Mouse (Mus musculus): Measurements from ENCODE around the gene Wfdc6a. TPM values are rescaled to one million over a fixed set of nuclear protein-coding genes. Genes with fewer than 3 reads are reported as not detected.

The Wfdc6a gene
- polyA plus RNA-seq, 1 experiment, result not detected

DNA sequence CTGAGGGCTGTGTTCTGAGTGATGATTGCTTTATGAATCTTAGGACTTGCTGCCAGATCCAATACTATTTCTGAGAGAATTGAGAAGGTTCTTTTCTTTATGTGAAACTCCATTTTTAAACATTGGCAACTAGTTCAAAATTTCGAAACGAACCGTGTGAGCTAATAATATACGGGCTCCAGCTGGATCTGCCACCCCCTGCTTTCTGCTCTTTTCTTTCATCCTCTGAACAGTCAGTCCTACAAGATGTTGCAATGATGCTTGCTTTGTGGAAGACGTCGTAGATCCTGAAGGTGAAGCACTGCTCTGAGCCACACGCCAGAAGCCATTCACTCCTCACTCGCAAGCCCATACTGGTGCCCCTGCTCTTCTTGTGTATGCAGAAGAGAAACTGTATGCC is 26.8 kb downstream of the Wfdc6a start:
- no peak for TF ChIP-seq CTCF (IDR thresholded peaks at IDR 0.05; ENCODE audit: insufficient read depth, low read depth, low read length)
- TF ChIP-seq POLR2A (IDR thresholded peaks at IDR 0.05; ENCODE audit: insufficient read depth, low read depth, low read length), result no peak
- WGBS, result 50% methylated on average over 8 of the region's 8 CpGs
- peaks cover 3% of the 10 kb centered on the region for H3K4me1 ChIP-seq (ENCODE audit: control insufficient read depth, insufficient read depth, low read length)
- no peak overlapping the region for H3K4me3 ChIP-seq (ENCODE audit: insufficient read depth, low read depth, low read length)
- no peak overlapping the region for H3K27ac ChIP-seq (ENCODE audit: insufficient read depth, low read depth, low read length)

- TF ChIP-seq POLR2A (IDR thresholded peaks at IDR 0.05; ENCODE audit: insufficient read depth, low read depth, low read length), result no peak
- TF ChIP-seq CTCF (IDR thresholded peaks at IDR 0.05; ENCODE audit: insufficient read depth, low read depth, low read length), result no peak
- H3K4me3 ChIP-seq (ENCODE audit: insufficient read depth, low read depth, low read length), result no peak overlapping the region
- H3K4me1 ChIP-seq (ENCODE audit: control insufficient read depth, insufficient read depth, low read length), result no peaks in the 10 kb centered on the region
- H3K27ac ChIP-seq (ENCODE audit: insufficient read depth, low read depth, low read length), result no peak overlapping the region
- 89% methylated on average over 9 of the region's 9 CpGs for WGBS
These were observed 33.7 kb downstream of the Wfdc6a start for GRCm38 (mm10) chr2:164551502-164551901.

GRCm38 (mm10) chr2:164550895-164551269 is 34.4 kb downstream of the Wfdc6a start:
- 71% methylated on average over 2 of the region's 2 CpGs for WGBS

GRCm38 (mm10) chr2:164549963-164550894 is 35.0 kb downstream of the Wfdc6a start:
- TF ChIP-seq POLR2A (IDR thresholded peaks at IDR 0.05; ENCODE audit: insufficient read depth, low read depth, low read length) (no peak), CTCF (IDR thresholded peaks at IDR 0.05; ENCODE audit: insufficient read depth, low read depth, low read length) (no peak)

More at GRCm38 (mm10) chr2:164550895-164551269, 34.4 kb downstream of the Wfdc6a start:
- Histone ChIP-seq H3K27ac (ENCODE audit: insufficient read depth, low read depth, low read length) (no peak overlapping the region), H3K4me1 (ENCODE audit: control insufficient read depth, insufficient read depth, low read length) (no peaks in the 10 kb centered on the region), H3K4me3 (ENCODE audit: insufficient read depth, low read depth, low read length) (no peak overlapping the region)
- no peak for TF ChIP-seq CTCF (IDR thresholded peaks at IDR 0.05; ENCODE audit: insufficient read depth, low read depth, low read length)
- no peak for TF ChIP-seq POLR2A (IDR thresholded peaks at IDR 0.05; ENCODE audit: insufficient read depth, low read depth, low read length)

DNA sequence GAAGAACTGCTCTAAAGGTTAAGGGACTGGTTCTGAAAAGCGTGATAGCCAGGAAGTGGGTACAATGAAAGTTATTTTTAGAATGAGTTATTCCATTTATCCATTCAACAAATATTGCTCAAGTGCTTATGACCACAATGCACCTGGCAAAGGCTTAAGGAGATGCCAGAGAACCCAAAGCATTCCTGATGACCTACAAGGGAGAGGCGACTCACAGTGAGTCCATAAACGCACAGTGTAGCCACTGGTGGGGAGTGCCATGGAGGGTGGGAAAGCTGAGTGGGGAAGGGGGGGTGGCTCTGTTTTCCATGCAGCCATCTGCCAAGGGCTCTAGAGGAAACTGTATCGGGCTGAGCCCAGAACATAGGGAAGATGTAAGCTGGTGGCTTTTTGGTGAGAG is 35.9 kb downstream of the Wfdc6a start:
- H3K27ac ChIP-seq (ENCODE audit: insufficient read depth, low read depth, low read length), result no peak overlapping the region
- WGBS, result 36% methylated on average over 4 of the region's 4 CpGs
- no peak overlapping the region for H3K4me3 ChIP-seq (ENCODE audit: insufficient read depth, low read depth, low read length)
- no peaks in the 10 kb centered on the region for H3K4me1 ChIP-seq (ENCODE audit: control insufficient read depth, insufficient read depth, low read length)
- TF ChIP-seq CTCF (IDR thresholded peaks at IDR 0.05; ENCODE audit: insufficient read depth, low read depth, low read length), result no peak
- no peak for TF ChIP-seq POLR2A (IDR thresholded peaks at IDR 0.05; ENCODE audit: insufficient read depth, low read depth, low read length)

More at GRCm38 (mm10) chr2:164549963-164550894, 35.0 kb downstream of the Wfdc6a start:
- Histone ChIP-seq H3K4me3 (ENCODE audit: insufficient read depth, low read depth, low read length) (no peak overlapping the region), H3K4me1 (ENCODE audit: control insufficient read depth, insufficient read depth, low read length) (no peaks in the 10 kb centered on the region), H3K27ac (ENCODE audit: insufficient read depth, low read depth, low read length) (no peak overlapping the region)
- WGBS, result 20% methylated on average over 10 of the region's 10 CpGs

DNA sequence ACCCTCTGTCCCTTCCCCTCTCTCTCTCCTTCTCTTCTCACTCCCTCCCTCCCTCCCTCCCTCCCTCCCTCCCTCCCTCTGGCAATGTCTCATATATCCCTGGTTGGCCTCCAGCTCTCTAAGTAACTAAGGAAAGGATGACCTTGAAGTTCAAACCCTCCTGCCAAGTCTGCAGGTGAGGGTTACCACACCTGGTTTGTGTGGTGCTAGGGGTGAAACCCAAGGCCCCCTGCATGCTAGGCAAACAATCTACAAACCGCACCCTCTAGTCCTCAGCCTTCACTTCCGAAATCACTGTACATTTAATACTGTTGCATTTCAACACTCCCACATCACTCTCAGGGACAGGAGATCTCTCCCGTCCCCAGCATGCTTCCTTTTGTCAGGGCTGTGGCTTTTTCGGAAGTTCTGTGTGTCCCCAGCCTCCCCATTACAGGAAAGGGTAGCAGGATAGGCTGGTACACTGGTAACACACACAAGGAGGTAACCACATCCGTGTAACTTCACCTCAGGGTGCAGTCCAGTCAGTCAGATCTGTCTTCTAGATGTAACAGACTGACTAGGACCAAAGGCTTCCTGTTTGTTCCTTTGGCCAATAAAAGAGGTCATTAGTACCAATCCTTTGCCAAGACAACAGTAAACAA is 40.7 kb downstream of the Wfdc6a start:
- WGBS, result 61% methylated on average over 5 of the region's 5 CpGs
- TF ChIP-seq POLR2A (IDR thresholded peaks at IDR 0.05; ENCODE audit: insufficient read depth, low read depth, low read length) (no peak), CTCF (IDR thresholded peaks at IDR 0.05; ENCODE audit: insufficient read depth, low read depth, low read length) (no peak)
- H3K4me3 ChIP-seq (ENCODE audit: insufficient read depth, low read depth, low read length), result no peak overlapping the region
- no peaks in the 10 kb centered on the region for H3K4me1 ChIP-seq (ENCODE audit: control insufficient read depth, insufficient read depth, low read length)
- no peak overlapping the region for H3K27ac ChIP-seq (ENCODE audit: insufficient read depth, low read depth, low read length)

- TF ChIP-seq POLR2A (IDR thresholded peaks at IDR 0.05; ENCODE audit: insufficient read depth, low read depth, low read length) (no peak), CTCF (IDR thresholded peaks at IDR 0.05; ENCODE audit: insufficient read depth, low read depth, low read length) (no peak)
- Histone ChIP-seq H3K4me3 (ENCODE audit: insufficient read depth, low read depth, low read length) (no peak overlapping the region), H3K4me1 (ENCODE audit: control insufficient read depth, insufficient read depth, low read length) (no peaks in the 10 kb centered on the region), H3K27ac (ENCODE audit: insufficient read depth, low read depth, low read length) (no peak overlapping the region)
- 60% methylated on average over 2 of the region's 2 CpGs for WGBS
These were observed 41.5 kb downstream of the Wfdc6a start for GRCm38 (mm10) chr2:164543745-164544144.

- Histone ChIP-seq H3K4me1 (ENCODE audit: control insufficient read depth, insufficient read depth, low read length) (no peaks in the 10 kb centered on the region), H3K4me3 (ENCODE audit: insufficient read depth, low read depth, low read length) (no peak overlapping the region), H3K27ac (ENCODE audit: insufficient read depth, low read depth, low read length) (no peak overlapping the region)
- 81% methylated on average over 7 of the region's 7 CpGs for WGBS
- TF ChIP-seq POLR2A (IDR thresholded peaks at IDR 0.05; ENCODE audit: insufficient read depth, low read depth, low read length) (no peak), CTCF (IDR thresholded peaks at IDR 0.05; ENCODE audit: insufficient read depth, low read depth, low read length) (no peak)
These were observed 42.6 kb downstream of the Wfdc6a start for GRCm38 (mm10) chr2:164542598-164542997.

DNA sequence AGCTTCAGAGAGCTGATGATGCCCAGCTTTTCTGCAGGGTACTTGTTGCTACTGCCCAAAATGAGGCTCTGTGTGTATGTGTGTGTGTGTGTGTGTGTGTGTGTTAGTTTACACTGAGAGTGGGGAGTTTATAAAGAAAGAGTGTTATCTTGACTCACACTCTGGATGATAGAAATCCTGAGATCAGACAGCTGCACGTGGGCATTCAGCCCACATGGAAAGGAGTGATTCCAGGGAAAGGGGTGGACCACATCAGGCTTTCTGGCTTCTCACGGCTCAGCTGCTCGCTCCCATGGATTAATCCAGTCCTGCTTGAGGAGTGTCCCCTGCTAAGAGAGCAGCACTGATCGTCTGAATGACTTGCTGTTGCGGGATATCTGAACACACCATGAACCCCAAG is 43.1 kb downstream of the Wfdc6a start:
- no peak overlapping the region for H3K4me3 ChIP-seq (ENCODE audit: insufficient read depth, low read depth, low read length)
- TF ChIP-seq POLR2A (IDR thresholded peaks at IDR 0.05; ENCODE audit: insufficient read depth, low read depth, low read length) (no peak), CTCF (IDR thresholded peaks at IDR 0.05; ENCODE audit: insufficient read depth, low read depth, low read length) (no peak)
- WGBS, result 54% methylated on average over 5 of the region's 5 CpGs
- H3K27ac ChIP-seq (ENCODE audit: insufficient read depth, low read depth, low read length), result no peak overlapping the region
- H3K4me1 ChIP-seq (ENCODE audit: control insufficient read depth, insufficient read depth, low read length), result no peaks in the 10 kb centered on the region
